Mouse (Mus musculus) limb, embryonic 10.5 days (tissue): ENCODE results near the gene Cd209a. TPM values are rescaled to one million over a fixed set of nuclear protein-coding genes. Genes with fewer than 3 reads are reported as not detected.

Experiments
- DNase-seq: peaks from one replicate; pipeline ENCODE4 v3.0.0-alpha.2; 2017; ENCODE audit warnings: low spot score
- H3K27ac ChIP-seq: fragments of 300-500 bp; sonication (generic); 2 replicates; pipeline ENCODE4 v1.5.1; 2016; ENCODE audit warnings: mild to moderate bottlenecking
- H3K27me3 ChIP-seq: fragments of 300-500 bp; sonication (generic); 2 replicates; pipeline ENCODE4 v1.6.1; 2016; ENCODE audit warnings: low read depth, mild to moderate bottlenecking; ENCODE audit not compliant: poor library complexity, severe bottlenecking
- H3K36me3 ChIP-seq: fragments of 300-500 bp; sonication (generic); 2 replicates; pipeline ENCODE4 v1.6.1; 2016; ENCODE audit warnings: mild to moderate bottlenecking, moderate library complexity
- H3K4me1 ChIP-seq: fragments of 300-500 bp; sonication (generic); 2 replicates; pipeline ENCODE4 v1.6.1; 2016
- H3K4me3 ChIP-seq: fragments of 300-500 bp; sonication (generic); 2 replicates; pipeline ENCODE4 v1.5.1; 2016; ENCODE audit warnings: mild to moderate bottlenecking, moderate library complexity
- H3K9me3 ChIP-seq: fragments of 300-500 bp; sonication (generic); replicated peaks from 2 replicates; pipeline ENCODE4 v1.6.1; 2016; ENCODE audit warnings: mild to moderate bottlenecking
- WGBS: fragments of 180-500 bp; shearing (Covaris S2); methylation state at CpG from one replicate; pipeline ENCODE4 v1.1.7; 2016; 5-methylcytosine and 5-hydroxymethylcytosine counted together
- microRNA-seq: library from miRNA; unstranded; fragments of <30 nt; microRNA quantifications from one replicate; pipeline ENCODE4, GENCODE M21; 2017
- polyA plus RNA-seq: library from polyadenylated mRNA; unstranded; fragments of >200 nt; fragmentation: Nextera tagmentation; extraction: Ambion mirVana; gene quantifications from 2 replicates; pipeline ENCODE4 v1.2.1, GENCODE M21; 2016

Cd209a gene
- polyA plus RNA-seq, 1 experiment from 2014 or later: not detected

DNA sequence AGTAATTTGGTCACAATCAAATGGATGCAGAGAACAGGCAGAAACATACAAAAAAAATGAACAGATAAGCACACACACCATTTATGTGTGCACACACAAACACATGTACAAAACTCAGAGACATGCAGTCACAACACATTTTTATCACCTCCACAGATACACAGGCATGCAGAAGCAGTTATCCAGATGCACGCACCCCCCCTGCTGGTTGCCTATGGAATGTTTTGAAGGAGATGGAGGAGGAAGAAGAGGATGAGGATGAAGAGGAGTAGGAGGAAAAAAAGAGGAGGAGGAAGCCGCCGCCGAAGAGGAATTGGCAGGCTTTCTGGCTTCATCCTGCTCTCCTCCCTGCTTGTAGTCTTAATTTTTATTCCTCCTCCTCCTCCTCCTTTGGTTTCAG lies 43.1 kb downstream of the Cd209a start:
- no peaks in the 10 kb centered on the region for H3K27me3 ChIP-seq
- H3K27ac ChIP-seq: no peak overlapping the region
- H3K4me3 ChIP-seq: no peak overlapping the region
- no peaks in the 10 kb centered on the region for H3K9me3 ChIP-seq
- WGBS: 68% methylated on average over 4 of the region's 4 CpGs
- H3K4me1 ChIP-seq: no peaks in the 10 kb centered on the region
- DNase-seq: no peak
- no peaks in the 10 kb centered on the region for H3K36me3 ChIP-seq

DNA sequence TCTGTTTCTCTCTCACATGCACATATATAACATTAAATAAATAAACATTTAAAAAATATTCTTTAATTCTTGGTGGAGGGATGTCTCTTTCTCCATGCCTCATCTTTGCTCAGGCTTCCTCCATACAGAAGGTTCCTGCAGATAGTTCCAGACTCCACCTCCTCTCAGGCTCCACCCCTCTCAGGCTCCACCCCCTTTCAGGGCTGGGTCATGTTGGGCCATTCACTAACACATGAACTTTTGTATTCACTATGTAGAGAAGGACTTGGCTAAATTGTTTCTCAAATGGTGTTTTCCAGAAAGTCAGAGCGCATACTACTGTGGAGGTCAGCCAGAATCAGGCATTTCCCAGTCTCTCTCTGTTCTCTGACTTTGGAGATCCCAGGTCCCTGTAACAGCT lies 47.3 kb downstream of the Cd209a start:
- DNase-seq: no peak
- no peaks in the 10 kb centered on the region for H3K9me3 ChIP-seq
- H3K4me3 ChIP-seq: no peak overlapping the region
- no peaks in the 10 kb centered on the region for H3K27me3 ChIP-seq
- 95% methylated on average over 1 of the region's 1 CpGs for WGBS
- no peak overlapping the region for H3K27ac ChIP-seq
- H3K36me3 ChIP-seq: no peaks in the 10 kb centered on the region
- no peaks in the 10 kb centered on the region for H3K4me1 ChIP-seq

DNA sequence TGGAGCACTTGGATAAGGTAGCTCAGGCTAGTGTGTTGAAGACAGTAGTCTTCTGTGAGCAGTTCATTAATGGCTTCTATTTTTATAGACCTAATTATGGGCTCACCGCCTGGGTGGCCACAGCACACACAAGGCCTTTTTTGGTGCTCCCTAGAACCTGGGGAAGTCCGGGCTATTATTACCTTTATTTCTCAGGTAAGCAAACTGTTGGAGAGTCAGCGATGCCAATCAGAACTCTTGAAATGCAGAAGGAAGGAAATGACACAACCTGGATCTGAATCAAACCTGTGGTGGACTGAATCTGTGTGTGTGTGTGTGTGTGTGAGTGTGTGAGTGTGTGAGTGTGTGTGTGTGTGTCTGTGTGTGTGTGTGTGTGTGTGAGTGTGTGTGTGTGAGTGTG lies 54.7 kb downstream of the Cd209a start, which contains the start of gene Fcer2a:
TSS of gene Fcer2a (minus strand) at position 55 of the 400 bp plus-strand sequence.
- H3K9me3 ChIP-seq: no peaks in the 10 kb centered on the region
- no peak within 1 kb of the TSS for H3K4me3 ChIP-seq
- DNase-seq: no peak
- H3K4me1 ChIP-seq: no peaks in the 10 kb centered on the region
- H3K27me3 ChIP-seq: no peaks in the 10 kb centered on the region
- no peak within 1 kb of the TSS for H3K27ac ChIP-seq
- WGBS: 87% methylated on average over 3 of the region's 3 CpGs
- no peaks in the 10 kb centered on the region for H3K36me3 ChIP-seq

Small RNA genes lying within 50 kb of the gene (microRNA-seq; reads per million reads assigned to microRNA genes)
- gene Gm24934: not detected

Other genes starting within 250 kb of the Cd209a start
- 59.4 and 71.5 TPM in 2 replicates for gene Mcoln1, start 248.5 kb downstream of the Cd209a start, polyA plus RNA-seq
- gene Pnpla6, start 233.6 kb downstream of the Cd209a start, polyA plus RNA-seq: 17.7 and 21.1 TPM in 2 replicates
- 3.5 and 4.0 TPM in 2 replicates for gene C330021F23Rik, start 181.0 kb downstream of the Cd209a start, polyA plus RNA-seq
- 5.3 and 6.0 TPM in 2 replicates for gene Camsap3, start 161.7 kb downstream of the Cd209a start, polyA plus RNA-seq
- gene Xab2, start 127.7 kb downstream of the Cd209a start, polyA plus RNA-seq: 76.0 and 78.7 TPM in 2 replicates
- 92.1 and 92.9 TPM in 2 replicates for gene Pet100, start 127.4 kb downstream of the Cd209a start, polyA plus RNA-seq
- 1.0 and 1.3 TPM in 2 replicates for gene Pcp2, start 123.4 kb downstream of the Cd209a start, polyA plus RNA-seq
- 28.6 and 29.8 TPM in 2 replicates for gene Stxbp2, start 118.0 kb downstream of the Cd209a start, polyA plus RNA-seq
- 0.15 and 0.16 TPM in 2 replicates for gene Retn, start 93.2 kb downstream of the Cd209a start, polyA plus RNA-seq
- not detected in 2 replicates for gene Mcemp1, start 83.2 kb downstream of the Cd209a start, polyA plus RNA-seq
- 11.0 and 12.6 TPM in 2 replicates for gene Fcor, start 76.6 kb downstream of the Cd209a start, polyA plus RNA-seq
- gene Trappc5, start 72.7 kb downstream of the Cd209a start, polyA plus RNA-seq: 44.3 and 46.0 TPM in 2 replicates
- 0.21 and 0.40 TPM in 2 replicates for gene Fcer2a, start 54.8 kb downstream of the Cd209a start, polyA plus RNA-seq
- gene Clec4g, start 28.3 kb downstream of the Cd209a start, polyA plus RNA-seq: not detected in 2 replicates
- not detected in 2 replicates for gene Cd209e, start 105.3 kb upstream of the Cd209a start, polyA plus RNA-seq
- gene Cd209d, start 129.6 kb upstream of the Cd209a start, polyA plus RNA-seq: not detected in 2 replicates
- gene Cd209b, start 177.9 kb upstream of the Cd209a start, polyA plus RNA-seq: not detected in 2 replicates
- 0.38 and 0.56 TPM in 2 replicates for gene Cd209c, start 205.8 kb upstream of the Cd209a start, polyA plus RNA-seq